Mouse (Mus musculus) neural tube, embryonic 11.5 days (tissue): ENCODE measurements around the gene Srebf2. TPM values are rescaled to one million over a fixed set of nuclear protein-coding genes. Genes with fewer than 3 reads are reported as not detected.
"Not testable (repeated sequence)": the region's sequence is repeated elsewhere in the genome, so short reads cannot be mapped to it uniquely, and the experiment has no call there.

Source experiments
- ATAC-seq: fragments of 200-750 bp; cut with Nextera tagmentation; 2 replicates; pipeline ENCODE4 v1.8.0; 2017; ENCODE audit warnings: moderate number of reproducible peaks, mild to moderate bottlenecking, moderate TSS enrichment, moderate library complexity; ENCODE audit not compliant: insufficient read depth, low FRiP score, low TSS enrichment
- DNase-seq: peaks from one replicate; pipeline ENCODE4 v3.0.0-alpha.2; 2015; ENCODE audit warnings: low spot score
- H3K27ac ChIP-seq: fragments of 300-500 bp; sonication (generic); 2 replicates; pipeline ENCODE4 v1.5.1; 2014; ENCODE audit warnings: low read depth, mild to moderate bottlenecking, low read length
- H3K27me3 ChIP-seq: fragments of 300-500 bp; sonication (generic); 2 replicates; pipeline ENCODE4 v1.6.1; 2014; ENCODE audit warnings: mild to moderate bottlenecking, low read length, mixed read lengths; ENCODE audit not compliant: control insufficient read depth, insufficient read depth
- H3K36me3 ChIP-seq: fragments of 300-500 bp; sonication (generic); 2 replicates; pipeline ENCODE4 v1.6.1; 2014; ENCODE audit warnings: mild to moderate bottlenecking, low read length, moderate library complexity, mixed read lengths; ENCODE audit not compliant: control insufficient read depth, insufficient read depth
- H3K4me1 ChIP-seq: fragments of 300-500 bp; sonication (generic); 2 replicates; pipeline ENCODE4 v1.6.1; 2014; ENCODE audit warnings: low read length, mixed read lengths; ENCODE audit not compliant: control insufficient read depth, insufficient read depth
- H3K4me2 ChIP-seq: fragments of 300-500 bp; sonication (generic); 2 replicates; pipeline ENCODE4 v1.6.1; 2014; ENCODE audit warnings: low read depth, mild to moderate bottlenecking, moderate library complexity
- H3K4me3 ChIP-seq: fragments of 300-500 bp; sonication (generic); 2 replicates; pipeline ENCODE4 v1.5.1; 2014; ENCODE audit warnings: low read depth, low read length
- H3K9ac ChIP-seq: fragments of 300-500 bp; sonication (generic); 2 replicates; pipeline ENCODE4 v1.6.1; 2014; ENCODE audit warnings: mild to moderate bottlenecking, low read length
- H3K9me3 ChIP-seq: fragments of 300-500 bp; sonication (generic); 2 replicates; pipeline ENCODE4 v1.6.1; 2016; ENCODE audit warnings: low read length; ENCODE audit not compliant: control insufficient read depth
- WGBS: fragments of 180-500 bp; shearing (Covaris S2); extraction: QIAGEN DNeasy Blood & Tissue Kit; methylation state at CpG from one replicate; pipeline ENCODE4 v1.1.7; 2014; 5-methylcytosine and 5-hydroxymethylcytosine counted together
- microRNA counts: library from miRNA; unstranded; fragments of <30 nt; microRNA quantifications from one replicate; lab custom pipeline; 2015
- microRNA-seq: library from miRNA; unstranded; fragments of <30 nt; microRNA quantifications from one replicate; pipeline ENCODE4, GENCODE M21; 2016
- polyA plus RNA-seq: library from polyadenylated mRNA; unstranded; fragments of >200 nt; fragmentation: Nextera tagmentation; extraction: Ambion mirVana; gene quantifications from 2 replicates; pipeline ENCODE4 v1.2.1, GENCODE M21; 2014

The Srebf2 gene
- polyA plus RNA-seq, 1 experiment from 2014 or later, result 195 TPM

DNA sequence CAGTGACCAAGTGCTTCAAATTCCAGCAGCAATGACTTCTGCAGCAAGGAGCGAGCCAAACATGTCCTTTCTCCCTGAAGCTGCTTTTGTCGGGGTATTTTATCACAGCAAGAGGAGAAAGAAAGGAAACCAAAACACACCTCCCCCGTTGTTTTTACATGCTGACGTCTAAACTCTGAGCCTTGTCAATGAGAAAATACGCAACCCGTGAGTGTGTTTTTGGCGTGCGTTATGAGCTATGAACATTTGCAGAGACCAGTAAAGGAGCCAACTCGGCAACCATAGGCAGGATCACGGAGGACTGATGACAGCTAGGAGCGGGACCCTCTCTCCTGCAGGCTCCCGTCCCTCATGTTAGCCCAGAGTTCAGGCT lies 96.7 kb downstream of the Srebf2 start:
- peak overlapping the region; percentile 56 for H3K4me2 ChIP-seq
- H3K27ac ChIP-seq, result no peak overlapping the region
- ATAC-seq, result no peak
- no peaks in the 10 kb centered on the region; the same call in 1 of the 2 replicates for H3K36me3 ChIP-seq
- no peak for DNase-seq
- H3K9me3 ChIP-seq, result no peaks in the 10 kb centered on the region
- peaks cover 2% of the 10 kb centered on the region; the same call in 1 of the 2 replicates for H3K4me1 ChIP-seq
- peak overlapping the region; percentile 67 for H3K4me3 ChIP-seq
- 6% methylated on average over 12 of the region's 12 CpGs for WGBS
- H3K27me3 ChIP-seq, result no peaks in the 10 kb centered on the region
- H3K9ac ChIP-seq, result peak overlapping the region; percentile 49

GRCm38 (mm10) chr15:82244115-82244804 lies 97.3 kb downstream of the Srebf2 start, which contains the start of gene Cenpm:
TSS of gene Cenpm (minus strand) at chr15:82244748.
- peaks cover 2% of the 10 kb centered on the region; the same call in 1 of the 2 replicates for H3K4me1 ChIP-seq
- no peaks in the 10 kb centered on the region for H3K27me3 ChIP-seq
- H3K4me3 ChIP-seq, result peak within 1 kb of the TSS; percentile 67
- no peaks in the 10 kb centered on the region; the same call in 1 of the 2 replicates for H3K36me3 ChIP-seq
- under 1% methylated on average over 65 of the region's 65 CpGs for WGBS
- peak within 1 kb of the TSS; percentile 49 for H3K9ac ChIP-seq
- H3K27ac ChIP-seq, result peak within 1 kb of the TSS; percentile 73; the same call in 1 of the 2 replicates
- ATAC-seq (peak; percentile 98), DNase-seq (peak; percentile 94)
- no peaks in the 10 kb centered on the region for H3K9me3 ChIP-seq
- peak within 1 kb of the TSS; percentile 56 for H3K4me2 ChIP-seq

- not testable (repeated sequence) for H3K9me3 ChIP-seq, ATAC-seq, H3K27me3 ChIP-seq, DNase-seq, H3K4me1 ChIP-seq, H3K36me3 ChIP-seq
- peak overlapping the region; percentile 56 for H3K4me2 ChIP-seq
- peak overlapping the region; percentile 67 for H3K4me3 ChIP-seq
- WGBS, result 20% methylated on average over 9 of the region's 9 CpGs
- peak overlapping the region; percentile 73; the same call in 1 of the 2 replicates for H3K27ac ChIP-seq
- H3K9ac ChIP-seq, result peak overlapping the region; percentile 49
Measured at GRCm38 (mm10) chr15:82244805-82245161, 97.8 kb downstream of the Srebf2 start.

DNA sequence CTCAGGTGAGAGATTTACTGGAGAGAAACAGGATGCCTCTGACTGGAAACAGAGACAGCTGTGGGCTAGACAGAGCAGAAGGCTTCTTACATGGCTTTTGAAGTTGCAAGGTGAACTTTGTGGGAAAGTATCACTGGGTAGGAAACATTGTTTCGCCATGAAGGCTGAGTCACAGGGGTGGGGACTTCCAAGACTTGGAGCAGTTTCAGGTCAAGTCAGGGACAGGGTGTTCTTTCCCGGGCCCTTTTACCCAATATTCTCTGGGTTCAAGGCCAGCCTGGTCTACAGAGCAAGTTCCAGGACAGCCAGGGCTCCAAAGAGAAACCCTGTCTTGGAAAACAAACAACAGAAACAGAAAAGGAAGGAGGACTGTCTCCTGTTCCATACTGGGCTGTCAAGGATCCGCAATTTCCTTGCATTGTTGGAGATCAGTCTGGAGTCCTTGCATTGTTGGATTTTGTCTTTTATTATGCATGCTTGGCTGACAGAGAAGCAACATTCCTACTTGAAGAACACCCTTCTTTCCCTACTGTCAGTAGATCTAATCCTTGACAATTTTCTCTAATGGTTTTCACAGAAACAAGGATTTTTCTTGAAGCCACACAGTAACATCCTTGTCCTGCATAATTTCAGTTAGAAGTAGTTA lies 100.3 kb downstream of the Srebf2 start:
- no peak for ATAC-seq
- H3K4me3 ChIP-seq, result no peak overlapping the region

GRCm38 (mm10) chr15:82251579-82251978 lies 104.6 kb downstream of the Srebf2 start:
- no peak overlapping the region for H3K4me2 ChIP-seq
- peaks cover 11% of the 10 kb centered on the region for H3K4me1 ChIP-seq
- H3K27me3 ChIP-seq, result no peaks in the 10 kb centered on the region
- H3K4me3 ChIP-seq, result no peak overlapping the region
- ATAC-seq (no peak), DNase-seq (no peak)
- 95% methylated on average over 3 of the region's 3 CpGs for WGBS
- H3K27ac ChIP-seq, result no peak overlapping the region
- no peaks in the 10 kb centered on the region for H3K36me3 ChIP-seq
- no peaks in the 10 kb centered on the region for H3K9me3 ChIP-seq
- no peak overlapping the region for H3K9ac ChIP-seq

More for the DNA sequence above, 100.3 kb downstream of the Srebf2 start:
- Histone ChIP-seq H3K4me2 (no peak overlapping the region), H3K36me3 (no peaks in the 10 kb centered on the region), H3K9me3 (no peaks in the 10 kb centered on the region), H3K27ac (no peak overlapping the region), H3K9ac (no peak overlapping the region), H3K27me3 (no peaks in the 10 kb centered on the region), H3K4me1 (peaks cover 2% of the 10 kb centered on the region; the same call in 1 of the 2 replicates)
- WGBS, result 87% methylated on average over 3 of the region's 3 CpGs
- DNase-seq, result no peak

DNA sequence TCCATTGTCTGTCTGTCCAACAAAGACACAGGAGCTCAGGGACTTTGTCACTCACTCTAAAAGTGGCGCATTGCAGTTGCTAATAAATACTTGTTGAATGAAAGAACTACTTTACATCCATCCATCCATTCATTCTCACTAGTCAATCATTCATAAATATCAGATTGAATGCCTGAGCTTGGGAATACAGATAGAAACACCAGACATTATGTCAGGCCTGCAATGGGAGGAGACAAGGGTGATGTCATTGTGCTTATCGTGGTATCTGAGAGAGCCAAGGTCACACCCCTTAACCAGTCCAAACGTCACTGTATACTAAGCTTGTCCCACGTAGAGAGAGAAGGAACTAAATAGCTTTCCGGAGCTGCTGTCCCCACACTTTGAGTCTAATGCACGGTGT lies 105.1 kb downstream of the Srebf2 start, which contains the start of gene 1500009C09Rik:
Gene 1500009C09Rik (plus strand): TSS at position 301 of the 400 bp plus-strand sequence.
- DNase-seq, result no peak
- Histone ChIP-seq H3K4me2 (no peak within 1 kb of the TSS), H3K36me3 (no peaks in the 10 kb centered on the region), H3K4me3 (no peak within 1 kb of the TSS), H3K9me3 (no peaks in the 10 kb centered on the region), H3K4me1 (peaks cover 11% of the 10 kb centered on the region), H3K9ac (no peak within 1 kb of the TSS), H3K27me3 (no peaks in the 10 kb centered on the region), H3K27ac (no peak within 1 kb of the TSS)
- no peak for ATAC-seq
- WGBS, result 93% methylated on average over 6 of the region's 6 CpGs

MicroRNAs encoded within 50 kb of the gene (microRNA counts, 519-probe panel; counts per million panel counts)
- microRNA mmu-miR-33 (lab: Ali Mortazavi, UCI), result 3,386 counts per million, percentile 68 among the panel's probes with 10 or more counts

Small RNA genes within 50 kb of the gene (microRNA-seq; reads per million reads assigned to microRNA genes)
- 74.5 reads per million, percentile 46 among the genes with 10 or more reads in this experiment for gene Mir33

Other genes with a start within 250 kb of the Srebf2 start
- 73.9 and 83.0 TPM in 2 replicates for gene Polr3h, start 220.9 kb upstream of the Srebf2 start, polyA plus RNA-seq
- 25.7 and 27.7 TPM in 2 replicates for gene Csdc2, start 210.4 kb upstream of the Srebf2 start, polyA plus RNA-seq
- gene Pmm1, start 186.3 kb upstream of the Srebf2 start, polyA plus RNA-seq, result 33.2 and 35.2 TPM in 2 replicates
- gene 1700029P11Rik, start 166.6 kb upstream of the Srebf2 start, polyA plus RNA-seq, result not detected in 2 replicates
- gene Xrcc6, start 159.3 kb upstream of the Srebf2 start, polyA plus RNA-seq, result 73.2 and 73.8 TPM in 2 replicates
- gene Desi1, start 113.3 kb upstream of the Srebf2 start, polyA plus RNA-seq, result 39.8 and 45.9 TPM in 2 replicates
- 283 and 301 TPM in 2 replicates for gene Snu13, start 99.6 kb upstream of the Srebf2 start, polyA plus RNA-seq
- not detected in 2 replicates for gene 4930407I10Rik, start 88.0 kb upstream of the Srebf2 start, polyA plus RNA-seq
- 0.05 TPM in 1 of 2 replicates, not detected in the other for gene Mei1, start 77.2 kb upstream of the Srebf2 start, polyA plus RNA-seq
- 19.7 and 23.5 TPM in 2 replicates for gene Ccdc134, start 19.3 kb upstream of the Srebf2 start, polyA plus RNA-seq
- 0.30 and 0.46 TPM in 2 replicates for gene Shisa8, start 65.6 kb downstream of the Srebf2 start, polyA plus RNA-seq
- gene Tnfrsf13c, start 77.2 kb downstream of the Srebf2 start, polyA plus RNA-seq, result 0.23 and 0.57 TPM in 2 replicates
- gene Cenpm, start 97.6 kb downstream of the Srebf2 start, polyA plus RNA-seq, result 64.4 and 68.7 TPM in 2 replicates
- 0.68 and 0.76 TPM in 2 replicates for gene 1500009C09Rik, start 105.2 kb downstream of the Srebf2 start, polyA plus RNA-seq
- 141 and 142 TPM in 2 replicates for gene Sept3, start 127.7 kb downstream of the Srebf2 start, polyA plus RNA-seq
- gene Wbp2nl, start 151.8 kb downstream of the Srebf2 start, polyA plus RNA-seq, result 0.16 and 0.27 TPM in 2 replicates
- gene Naga, start 191.7 kb downstream of the Srebf2 start, polyA plus RNA-seq, result 24.7 and 28.0 TPM in 2 replicates
- gene Pheta2, start 191.8 kb downstream of the Srebf2 start, polyA plus RNA-seq, result 3.0 and 3.1 TPM in 2 replicates
- 267 and 274 TPM in 2 replicates for gene Smdt1, start 191.8 kb downstream of the Srebf2 start, polyA plus RNA-seq
- gene Ndufa6, start 207.1 kb downstream of the Srebf2 start, polyA plus RNA-seq, result 274 and 279 TPM in 2 replicates
- gene Cyp2d22, start 233.1 kb downstream of the Srebf2 start, polyA plus RNA-seq, result 1.5 and 1.6 TPM in 2 replicates
- not detected in 2 replicates for gene Cyp2d11, start 246.8 kb downstream of the Srebf2 start, polyA plus RNA-seq